Mouse (Mus musculus) embryo, embryonic 10.5 days (tissue): ENCODE results near the gene Defb23.
A peak's percentile ranks its signal among the peaks of the same experiment; 100 is the strongest.

Experiments used
- DNase-seq: peaks from one replicate; pipeline ENCODE4 v3.0.0-alpha.2; 2015; ENCODE audit warnings: low spot score

Gene Defb23

DNA sequence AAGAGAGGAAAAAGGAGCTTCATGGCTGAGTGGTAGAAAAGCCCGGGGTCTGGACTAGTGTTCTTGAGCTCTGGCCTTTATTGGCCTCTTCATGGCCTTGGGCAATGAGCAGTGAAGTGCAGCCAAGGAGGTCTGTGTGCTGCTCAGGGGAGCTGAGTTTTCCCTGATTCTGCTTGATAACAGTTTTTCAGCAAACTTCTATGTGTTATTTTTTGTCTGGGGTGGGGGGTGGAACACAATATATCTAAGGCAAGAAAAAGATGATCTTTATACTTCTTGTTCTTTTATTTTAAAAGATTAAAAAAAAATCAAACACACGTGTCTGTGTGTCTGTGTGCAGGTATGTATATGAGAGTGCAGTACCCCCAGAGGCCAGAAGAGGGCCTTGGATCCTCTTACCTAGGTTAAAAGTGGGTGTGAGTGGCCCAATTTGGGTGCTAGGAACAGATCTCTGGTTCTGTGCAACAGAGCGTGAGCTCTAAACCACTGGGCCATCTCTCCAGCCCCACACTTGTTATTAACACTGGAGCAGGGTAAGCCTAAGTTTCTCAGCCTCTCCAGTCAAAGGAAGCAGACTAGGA lies at the start of gene Defb23:
Gene Defb23, minus strand, starts transcription at position 51 of the 581 bp plus-strand sequence.
- DNase-seq = no peak

DNA sequence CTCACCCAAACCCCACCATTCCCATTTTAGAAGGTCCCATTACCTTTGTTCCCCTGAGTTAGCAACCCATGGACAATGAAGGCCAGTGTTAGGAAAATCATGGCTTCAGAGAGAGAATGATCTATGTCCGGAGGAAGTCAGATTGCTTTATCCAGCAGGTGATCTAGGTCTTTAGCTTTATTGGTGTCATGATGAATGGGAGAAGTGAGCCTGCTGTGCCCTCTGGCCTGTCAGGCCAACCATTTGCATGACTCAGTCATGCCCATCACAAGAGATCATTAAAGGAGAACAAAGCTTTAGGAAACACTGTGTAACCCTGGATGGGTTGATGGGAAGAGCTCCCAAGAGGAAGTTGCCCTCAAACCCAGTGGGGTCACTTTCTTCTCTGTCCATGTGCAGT lies 47.2 kb upstream of the Defb23 start, which contains the start of gene Defb26:
Gene Defb26, minus strand, starts transcription at position 101 of the 400 bp plus-strand sequence.
- no peak for DNase-seq

DNA sequence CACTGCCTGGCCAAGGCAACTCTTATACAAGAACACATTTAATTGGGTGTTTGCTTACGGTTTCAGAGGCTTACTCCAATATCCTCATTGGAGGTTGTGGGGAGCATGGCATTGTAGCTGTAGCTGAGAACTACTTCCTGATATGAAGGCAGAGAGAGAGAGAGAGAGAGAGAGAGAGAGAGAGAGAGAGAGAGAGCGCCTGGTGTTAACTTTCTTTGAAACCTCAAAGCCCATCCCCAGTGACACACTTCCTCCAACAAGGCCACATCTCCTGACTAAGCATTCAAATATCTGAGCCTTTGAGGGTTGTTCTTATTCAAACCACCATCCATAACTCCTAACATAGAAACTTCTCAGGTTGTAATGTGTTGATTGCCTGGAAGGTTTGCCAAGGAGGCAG lies 39.5 kb upstream of the Defb23 start:
- no peak for DNase-seq

DNA sequence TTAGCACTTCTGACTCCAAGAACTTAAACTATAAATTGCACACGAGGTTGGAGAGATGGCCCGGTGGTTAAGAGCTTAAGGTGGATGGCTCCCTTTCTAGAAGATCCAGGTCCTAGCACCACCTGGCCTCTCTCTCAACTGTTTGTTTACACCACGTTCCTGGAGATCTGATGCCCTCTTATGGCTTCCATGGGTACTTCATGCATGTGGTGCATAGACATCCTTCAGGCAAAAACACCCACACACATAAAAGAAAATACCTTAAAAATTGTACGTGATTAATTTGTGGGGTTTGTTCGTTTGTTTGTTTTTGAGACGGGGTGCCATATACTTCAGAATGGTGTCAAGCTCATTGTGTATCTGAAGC lies 36.4 kb upstream of the Defb23 start:
- no peak for DNase-seq

DNA sequence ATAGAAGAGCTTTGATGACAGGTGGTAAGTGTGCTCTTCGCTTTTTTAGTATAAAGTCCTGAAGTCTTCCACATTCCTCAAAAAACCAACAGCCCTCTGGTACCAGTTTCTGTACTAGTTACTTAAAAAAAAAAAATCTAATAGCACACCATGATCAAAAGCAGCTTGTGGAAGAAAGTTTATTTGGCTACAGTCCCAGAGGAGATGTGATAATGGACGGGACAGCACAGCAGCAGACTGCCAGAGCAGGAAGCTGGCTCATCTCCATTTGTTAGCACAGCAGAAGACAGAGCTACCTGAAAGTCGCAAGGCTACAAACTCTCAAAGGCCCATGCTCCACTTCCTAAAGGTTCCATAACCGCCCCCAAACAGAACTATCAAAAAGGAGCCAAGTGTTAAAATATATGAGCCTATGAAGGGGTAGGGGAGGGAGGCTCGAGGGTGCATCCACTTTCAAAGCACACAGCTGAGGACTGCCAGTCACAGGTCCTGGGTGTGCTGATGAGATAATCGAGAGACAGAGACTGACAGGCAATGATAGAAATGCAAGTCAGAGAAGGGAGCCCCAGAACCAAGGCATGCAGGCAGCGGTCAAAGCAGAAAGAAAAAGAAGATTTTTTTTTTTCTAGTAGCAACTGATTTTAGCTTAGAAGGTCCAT lies 35.9 kb upstream of the Defb23 start:
- no peak for DNase-seq

DNA sequence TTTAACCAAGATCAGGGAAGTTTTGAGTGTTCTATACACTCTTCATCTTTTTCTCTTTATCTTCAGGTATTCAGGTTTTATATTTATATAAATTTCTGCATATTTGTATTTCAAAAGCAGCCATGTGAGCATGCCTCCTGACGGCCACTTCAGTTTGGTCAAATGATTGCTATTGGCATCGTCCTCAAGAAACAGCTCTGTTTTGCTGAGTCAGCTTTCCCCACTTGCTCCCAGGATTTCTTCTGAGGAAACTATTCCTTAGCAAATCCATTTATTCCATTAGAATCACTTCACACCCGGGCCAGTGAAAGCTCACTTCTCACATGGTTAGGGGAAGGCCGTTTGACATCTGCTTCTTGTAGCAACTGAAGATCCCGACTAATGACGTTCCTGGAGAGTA lies 33.6 kb upstream of the Defb23 start:
- DNase-seq = no peak

DNA sequence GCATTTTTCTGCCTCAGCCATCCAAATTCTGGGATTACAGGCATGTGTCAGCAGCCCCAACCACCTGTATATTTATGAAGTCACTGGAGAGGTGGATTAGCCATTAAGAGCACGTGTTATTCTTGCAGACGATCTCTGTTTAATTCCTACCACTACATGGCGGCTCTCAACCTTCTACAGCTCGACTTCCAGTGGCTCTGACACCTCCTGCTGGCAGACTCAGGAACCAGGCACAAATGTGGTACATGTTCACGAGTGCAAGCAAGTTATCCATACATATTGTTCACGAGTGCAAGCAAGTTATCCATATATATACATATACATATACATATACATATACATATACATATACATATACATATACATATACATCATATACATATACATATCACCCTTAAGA lies 28.7 kb upstream of the Defb23 start:
- no peak for DNase-seq

DNA sequence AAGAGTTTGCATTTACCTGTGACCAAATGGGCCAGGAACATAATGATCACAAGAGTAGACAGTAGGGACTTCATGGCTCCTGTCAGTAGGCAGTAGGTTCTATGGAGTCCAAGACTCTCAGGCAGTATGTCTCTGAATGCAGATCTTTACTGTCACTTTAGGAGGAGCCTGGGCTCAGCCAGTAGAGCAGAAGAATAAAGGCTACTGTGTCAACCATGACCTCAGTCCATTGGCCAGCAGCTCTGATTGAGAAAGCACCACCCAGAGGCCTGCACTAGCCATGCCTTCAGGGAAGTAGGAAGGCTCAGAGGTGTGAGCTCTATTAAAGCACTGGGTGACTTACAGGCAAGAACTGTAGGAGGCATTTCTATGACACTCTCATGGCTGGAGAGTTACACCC lies 25.6 kb upstream of the Defb23 start, which contains the start of gene Defb22:
Gene Defb22, minus strand, starts transcription at position 101 of the 400 bp plus-strand sequence.
- DNase-seq = no peak

DNA sequence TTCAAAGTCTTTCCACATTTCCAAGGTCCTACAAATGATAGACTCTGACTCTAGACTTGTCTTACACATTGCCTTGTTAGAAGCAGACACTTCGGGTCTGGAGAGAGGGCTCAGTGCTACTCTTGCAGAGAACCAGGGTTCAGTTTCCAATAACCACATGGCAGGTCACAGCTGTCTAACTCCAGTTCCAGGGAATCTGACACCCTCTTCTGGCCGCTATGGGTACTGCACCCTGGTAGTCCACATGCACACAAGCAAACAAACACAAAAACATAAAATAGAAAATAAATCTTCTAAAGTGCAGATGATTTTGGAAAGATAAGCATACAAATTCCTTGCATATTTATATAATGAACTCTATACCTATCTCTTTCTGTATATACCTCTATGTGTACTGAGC lies 22.6 kb upstream of the Defb23 start:
- DNase-seq = peak; percentile 12

DNA sequence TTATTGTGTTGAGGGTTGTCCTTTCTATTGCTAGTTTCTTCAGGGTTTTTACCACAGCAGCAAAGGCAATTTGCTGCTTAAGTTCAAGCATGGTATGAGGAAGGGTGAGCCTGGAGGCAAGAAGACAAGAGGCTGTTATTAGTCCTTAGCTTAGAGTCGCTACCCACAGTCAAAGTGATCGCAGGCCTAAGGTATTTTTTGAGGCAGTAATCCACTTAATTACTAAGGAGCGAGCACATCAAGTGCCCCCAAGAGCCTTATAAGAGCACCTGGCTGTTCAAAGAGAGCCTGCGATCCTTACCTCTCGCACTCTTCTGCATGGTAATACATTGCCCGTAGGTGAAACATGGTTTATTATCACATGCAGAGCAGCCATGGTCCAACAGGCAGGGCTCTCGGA lies 17.3 kb upstream of the Defb23 start:
- no peak for DNase-seq

DNA sequence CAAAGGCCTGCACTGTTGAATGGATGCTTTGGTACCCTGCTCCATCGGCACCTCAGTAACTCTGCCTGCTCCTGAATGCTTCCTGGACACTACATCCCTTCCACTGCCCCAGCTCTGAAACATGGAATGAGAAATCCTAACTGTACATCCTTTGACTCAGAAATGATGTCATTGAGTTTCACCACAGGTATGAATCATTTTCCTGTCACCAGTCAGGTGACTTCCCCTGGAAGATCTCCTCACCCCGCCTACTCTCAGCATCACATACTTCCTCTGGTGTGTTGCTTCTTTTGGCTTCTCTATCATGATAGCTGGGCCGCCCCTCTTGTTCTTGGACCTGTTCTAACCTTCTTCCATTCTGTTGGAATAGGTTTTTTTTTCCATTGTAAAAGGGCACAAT lies 16.5 kb upstream of the Defb23 start:
- DNase-seq = no peak

DNA sequence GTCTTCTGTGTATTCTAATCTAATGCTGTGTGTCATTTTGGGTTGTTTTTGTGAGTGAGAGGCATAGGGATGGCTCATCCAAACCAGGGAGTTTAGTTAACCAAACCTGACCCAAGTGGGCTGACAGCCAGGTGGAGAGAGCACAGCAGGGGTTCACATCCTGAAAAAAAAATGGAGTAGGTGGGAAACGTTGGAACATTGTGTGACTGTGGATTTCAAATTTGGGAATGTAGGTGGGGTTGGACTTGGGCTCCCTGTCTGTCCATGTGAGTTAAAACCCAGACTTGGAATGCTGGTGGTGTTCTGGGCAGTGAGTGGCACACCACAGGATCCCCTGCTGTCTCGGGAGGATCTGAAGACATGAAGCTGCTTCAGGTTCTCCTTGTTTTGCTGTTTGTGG lies 12.3 kb upstream of the Defb23 start, which contains the start of gene Defb20:
Gene Defb20, plus strand, starts transcription at position 301 of the 400 bp plus-strand sequence.
- DNase-seq = no peak

DNA sequence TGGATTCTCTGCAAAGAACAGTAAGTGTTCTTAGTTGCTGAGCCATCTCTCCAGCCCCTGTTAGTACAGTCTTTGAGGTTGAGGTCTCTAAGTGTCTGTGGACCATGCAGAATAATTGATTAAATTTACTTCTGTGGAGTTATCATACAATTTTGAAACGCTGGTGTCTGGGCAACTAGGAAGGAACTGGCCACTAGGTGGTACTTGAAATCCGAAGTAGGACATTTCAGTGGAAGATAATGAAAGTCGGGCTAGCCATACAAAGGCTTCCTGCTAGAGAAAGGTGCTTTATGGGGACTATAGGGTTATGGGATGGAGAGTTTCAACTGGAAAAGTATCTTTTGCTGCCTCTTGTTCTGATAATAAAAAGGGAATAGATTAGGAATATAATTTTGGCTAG lies 8.0 kb upstream of the Defb23 start:
- DNase-seq = no peak

DNA sequence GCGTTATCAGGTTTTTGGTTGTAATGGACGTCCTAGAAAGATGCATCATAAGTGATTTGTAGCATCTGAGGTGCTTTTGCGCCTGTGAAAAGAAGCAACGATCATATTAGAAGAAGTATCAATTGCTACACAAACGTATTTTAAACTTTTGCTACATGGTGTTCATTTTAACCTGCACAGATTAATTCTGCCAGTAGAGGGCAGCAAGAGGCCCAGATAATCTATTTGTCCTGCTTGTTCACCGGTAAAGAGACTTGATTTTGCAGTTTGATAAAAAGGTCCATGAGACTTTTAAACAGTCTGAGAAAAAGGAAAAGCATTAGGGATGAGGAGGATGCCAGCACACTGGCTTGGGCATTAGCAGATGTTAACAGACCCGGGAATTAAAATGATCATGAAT lies 6.6 kb upstream of the Defb23 start:
- peak; percentile 79 for DNase-seq

DNA sequence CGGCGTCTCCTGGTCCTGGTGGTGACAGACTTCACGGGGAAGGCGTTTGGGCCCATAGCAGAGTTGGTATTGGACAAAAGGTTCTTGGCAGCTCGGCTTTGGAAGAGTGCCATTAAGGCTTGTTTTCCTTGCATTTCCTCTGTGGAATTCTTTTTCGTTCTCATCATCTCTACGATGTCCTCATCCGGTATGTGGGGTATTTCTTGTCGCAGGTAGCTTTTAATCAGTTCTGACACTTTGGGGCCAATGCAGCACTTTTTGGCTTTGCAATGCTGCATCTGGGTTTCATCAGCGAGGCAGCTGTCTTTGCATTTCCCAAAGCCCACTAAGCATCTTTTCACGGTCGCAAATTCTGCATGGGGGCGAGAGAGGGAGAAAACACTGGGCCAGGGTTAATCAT lies 5.2 kb downstream of the Defb23 start:
- no peak for DNase-seq

DNA sequence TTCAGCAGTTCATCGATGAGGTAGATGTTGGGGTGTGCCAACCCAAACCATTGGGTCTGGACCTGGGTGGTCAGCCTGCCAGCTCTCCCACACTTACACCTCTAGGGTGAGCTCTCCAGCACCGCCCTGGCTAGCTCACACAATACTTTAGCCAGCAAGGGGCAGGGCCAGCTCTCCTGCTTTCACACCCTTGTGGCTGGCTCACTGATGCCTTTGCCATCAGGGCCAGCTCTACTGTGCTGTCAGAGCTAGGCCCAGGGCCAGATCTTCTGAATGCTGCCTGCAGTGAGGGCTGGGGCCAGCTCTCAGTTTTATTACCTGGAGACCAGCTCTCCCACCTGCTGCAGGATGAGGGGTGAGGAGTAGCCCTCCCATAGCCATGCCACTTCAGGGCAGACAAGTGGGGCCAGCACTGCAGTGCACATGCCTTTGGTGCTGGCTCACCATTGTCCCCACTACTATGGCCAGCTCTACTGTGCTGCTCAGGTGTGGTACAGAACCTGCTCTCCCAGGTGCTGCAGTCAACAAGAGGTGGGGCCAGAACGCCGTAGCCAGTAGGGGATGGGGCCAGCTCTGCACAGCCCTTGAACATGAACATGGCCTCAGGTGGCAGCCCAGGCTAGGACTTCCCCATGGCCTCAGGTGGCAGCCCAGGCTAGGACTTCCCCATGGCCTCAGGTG lies 12.2 kb downstream of the Defb23 start:
- no peak for DNase-seq

DNA sequence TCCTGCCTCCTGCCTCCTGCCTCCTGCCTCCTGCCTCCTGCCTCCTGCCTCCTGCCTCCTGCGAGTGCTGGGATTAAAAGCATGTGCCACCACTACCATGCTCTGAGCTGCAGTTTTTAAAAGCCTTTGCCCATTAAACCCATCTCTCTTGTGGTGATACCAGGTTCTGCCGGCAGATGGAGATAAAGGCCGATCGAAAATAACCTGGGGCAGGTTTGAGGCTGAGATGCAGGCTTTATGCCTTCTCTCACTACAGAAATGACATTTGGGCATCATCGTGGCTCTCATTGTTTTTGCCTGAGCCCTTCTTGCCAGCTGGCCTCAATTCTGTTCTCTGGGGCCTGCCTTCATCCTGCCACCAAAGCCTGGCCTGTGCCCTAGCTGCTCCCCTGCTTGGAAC lies 14.2 kb downstream of the Defb23 start:
- DNase-seq = peak; percentile 84

DNA sequence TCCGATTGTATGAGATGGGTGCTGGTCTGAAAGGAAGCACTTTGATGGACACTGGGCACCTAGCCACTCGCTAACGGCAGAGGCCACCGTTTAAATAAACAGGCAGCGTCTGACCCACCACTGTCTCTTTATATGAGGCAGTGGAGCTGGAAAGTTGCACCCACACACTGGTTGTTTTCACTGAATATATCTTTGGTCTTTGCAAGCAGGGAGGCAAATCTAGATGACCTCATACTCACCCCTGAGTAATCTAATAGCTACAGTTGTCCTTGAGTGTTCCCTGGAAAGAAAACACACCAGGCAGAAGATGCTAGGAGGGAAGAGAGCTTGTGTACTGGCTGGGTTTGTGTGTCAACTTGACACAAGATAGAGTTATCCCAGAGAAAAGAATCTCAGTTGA lies 17.0 kb downstream of the Defb23 start:
- no peak for DNase-seq

DNA sequence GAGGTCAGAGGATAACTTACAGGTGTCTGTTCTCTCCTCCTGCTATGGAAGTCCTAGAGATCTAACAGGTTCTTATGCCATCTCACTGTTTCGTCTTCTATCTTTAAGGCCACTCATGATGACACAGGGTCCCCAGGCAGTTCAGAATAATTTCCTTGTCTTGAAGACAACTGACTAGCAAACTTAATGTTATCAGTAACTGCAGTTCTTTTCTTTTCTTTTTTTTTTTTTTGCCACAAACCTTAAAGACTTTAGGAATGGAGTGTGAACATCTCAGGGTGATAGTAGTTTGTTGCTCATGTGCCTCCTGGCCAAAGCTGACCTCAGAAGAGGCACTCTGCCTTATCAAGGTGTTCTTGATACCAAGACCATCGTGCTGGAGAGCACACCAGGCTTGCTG lies 17.8 kb downstream of the Defb23 start:
- DNase-seq = no peak

DNA sequence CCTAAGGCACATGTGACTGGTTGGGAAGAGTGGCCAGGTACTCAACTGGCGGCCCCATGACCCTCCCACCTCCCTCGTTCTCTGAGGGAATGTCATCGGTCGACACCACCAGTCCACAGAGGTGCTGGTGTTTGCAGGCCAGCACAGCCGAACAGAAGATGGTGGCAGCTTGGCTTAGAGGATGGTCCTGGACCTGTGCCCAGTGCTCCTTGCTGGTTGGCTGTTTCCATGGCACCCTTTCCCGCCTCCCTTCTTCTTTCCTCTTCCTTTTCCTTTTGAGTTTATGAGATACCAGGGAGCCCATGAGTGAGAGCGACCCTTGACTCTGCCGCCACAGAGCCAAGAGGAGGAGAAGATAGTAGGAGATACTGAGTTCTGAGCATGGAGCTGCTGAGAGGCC lies 21.1 kb downstream of the Defb23 start:
- no peak for DNase-seq

DNA sequence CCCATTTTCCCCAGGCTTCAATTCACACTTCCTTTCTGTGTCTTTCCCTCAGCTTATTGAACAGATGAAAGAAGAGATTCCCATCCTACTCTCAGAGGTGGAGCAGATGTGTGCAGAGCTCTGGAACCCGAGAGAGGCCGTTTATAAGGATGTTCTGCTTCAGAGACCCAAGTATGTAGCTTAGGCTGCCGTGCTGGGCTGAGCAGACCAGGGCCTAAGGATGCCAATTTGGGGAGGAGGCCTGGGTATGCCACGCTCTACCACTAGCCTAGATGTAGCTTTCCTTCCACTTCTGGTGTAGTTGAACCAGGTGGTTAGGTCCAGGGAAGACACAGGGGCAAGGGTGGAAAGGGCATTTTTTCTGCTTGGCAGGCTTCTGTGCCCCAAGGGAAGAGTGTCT lies 22.1 kb downstream of the Defb23 start:
- no peak for DNase-seq

DNA sequence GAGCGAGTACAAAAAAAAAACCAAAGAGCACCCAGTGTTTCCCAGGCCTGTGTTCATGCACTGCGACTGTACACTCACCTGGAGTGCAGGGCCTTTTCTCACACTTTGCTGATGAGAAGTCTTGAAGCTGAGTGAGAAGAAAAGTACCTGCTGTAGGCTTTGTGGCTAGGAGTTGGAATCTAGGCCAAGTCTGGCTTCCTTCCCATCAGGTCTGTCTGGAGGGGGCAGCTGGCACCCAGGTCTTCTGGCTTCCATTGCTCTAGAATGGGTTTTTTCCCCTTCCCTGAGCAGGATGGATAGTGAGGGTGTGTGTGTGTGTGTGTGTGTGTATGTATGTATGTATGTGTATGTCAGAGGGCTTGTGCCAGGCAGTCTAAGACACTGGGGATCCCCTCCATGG lies 24.6 kb downstream of the Defb23 start:
- no peak for DNase-seq

DNA sequence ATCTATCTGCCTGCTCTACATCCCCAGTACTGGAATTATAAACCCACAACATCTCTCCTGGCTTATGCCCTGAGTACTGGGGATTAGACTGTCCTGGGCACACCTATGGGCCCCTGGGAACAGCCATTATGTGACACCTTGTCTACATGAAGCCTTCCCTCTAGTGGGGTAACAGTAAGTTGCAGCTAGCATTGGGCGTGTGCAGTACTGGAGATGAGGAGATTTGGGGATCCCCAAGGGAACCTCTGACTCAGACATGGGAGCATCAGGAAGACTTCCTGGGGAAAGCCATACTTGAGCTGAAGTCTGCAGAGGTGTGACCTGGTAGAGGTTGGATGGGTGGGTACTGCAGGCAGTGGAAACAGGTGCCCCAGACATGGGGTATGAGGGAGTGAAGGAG lies 25.5 kb downstream of the Defb23 start:
- DNase-seq = no peak
